Mouse (Mus musculus) Patski (cell line): ENCODE results near the gene Trip11. TPM values are rescaled to one million over a fixed set of nuclear protein-coding genes. Genes with fewer than 3 reads are reported as not detected.

Experiments used
- ATAC-seq: fragments of 100-300 bp; one replicate; pipeline ENCODE4 v1.8.0; 2021
- CTCF ChIA-PET: fragments of 350-600 bp; sonication (Branson Sonifier 250); formaldehyde crosslinking; loops from one replicate; lab custom pipeline; 2022; ENCODE audit warnings: inconsistent platforms; lab: Charles Lee
- POLR2A ChIA-PET: fragments of 350-600 bp; sonication (Branson Sonifier 250); formaldehyde crosslinking; loops from one replicate; lab custom pipeline; 2022; ENCODE audit warnings: antibody characterized with exemption, inconsistent platforms; lab: Charles Lee
- DNase-seq: peaks from one replicate; pipeline ENCODE4 v3.0.0-alpha.2; 2011; ENCODE audit warnings: low read depth, low spot score
- H3K27me3 ChIP-seq: fragments of 371-371 bp; one replicate; pipeline ENCODE4 v1.5.1; 2021
- CTCF ChIP-seq: fragments of 100-300 bp; IDR thresholded peaks from one replicate; pipeline ENCODE4 v1.5.1; 2021
- in situ Hi-C: fragments of 300-500 bp; cut with MboI; formaldehyde crosslinking; loops from 3 replicates; pipeline ENCODE4 v1.11.1; 2018; ENCODE audit warnings: low pct_unique_long_range_greater_than_20kb, mixed read lengths
- polyA plus RNA-seq: library from polyadenylated mRNA; unstranded; gene quantifications from one replicate; pipeline ENCODE4 v1.2.3, GENCODE M21; 2021

Trip11 gene
- polyA plus RNA-seq, 1 experiment from 2014 or later, result 17.7 TPM

GRCm38 (mm10) chr12:101898966-101899365 lies 14.1 kb downstream of the Trip11 start:
- ATAC-seq (no peak), DNase-seq (no peak)
- CTCF ChIA-PET, result no interaction called here

GRCm38 (mm10) chr12:101897113-101897512 lies 16.0 kb downstream of the Trip11 start:
- in situ Hi-C loops, result no loop called here
- no peak for ATAC-seq
- POLR2A ChIA-PET, result no interaction called here

More at GRCm38 (mm10) chr12:101898966-101899365, 14.1 kb downstream of the Trip11 start:
- TF ChIP-seq CTCF, result no peak
- POLR2A ChIA-PET, result interaction anchor here (0.5 kb wide), 1 partner anchor 9 kb away, joined by 3 read pairs; no protein-coding TSS in a partner anchor
- in situ Hi-C loops, result no loop called here
- no peaks in the 10 kb centered on the region for H3K27me3 ChIP-seq

DNA sequence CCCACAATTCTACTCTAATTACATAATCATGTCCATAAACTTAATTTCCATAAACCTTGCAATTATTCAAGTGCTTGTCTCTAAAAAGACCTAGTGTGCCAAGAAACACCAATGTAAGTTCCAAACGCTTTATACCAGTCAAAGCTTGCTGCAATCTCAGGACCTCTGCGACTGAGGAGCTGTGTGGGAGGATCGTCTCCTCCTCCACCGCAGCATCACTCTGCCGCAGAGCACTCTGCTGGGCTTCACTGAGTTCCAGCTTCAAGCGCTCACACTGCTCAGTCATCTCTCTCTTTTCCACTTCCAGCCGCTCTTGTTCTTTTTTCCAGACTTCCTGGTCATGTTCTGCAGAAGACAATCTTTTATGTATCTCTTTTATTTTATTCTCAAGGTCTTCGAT lies 19.8 kb downstream of the Trip11 start:
- H3K27me3 ChIP-seq, result no peaks in the 10 kb centered on the region
- ChIA-PET CTCF (interaction anchor here (1.0 kb wide), 1 partner anchor 20 kb away, joined by 3 read pairs; no protein-coding TSS in a partner anchor), POLR2A (no interaction called here)
- DNase-seq, result no peak
- TF ChIP-seq CTCF, result no peak
- no peak for ATAC-seq
- in situ Hi-C loops, result no loop called here

More at GRCm38 (mm10) chr12:101897113-101897512, 16.0 kb downstream of the Trip11 start:
- no peaks in the 10 kb centered on the region for H3K27me3 ChIP-seq
- DNase-seq, result no peak
- CTCF ChIA-PET, result no interaction called here
- no peak for TF ChIP-seq CTCF

DNA sequence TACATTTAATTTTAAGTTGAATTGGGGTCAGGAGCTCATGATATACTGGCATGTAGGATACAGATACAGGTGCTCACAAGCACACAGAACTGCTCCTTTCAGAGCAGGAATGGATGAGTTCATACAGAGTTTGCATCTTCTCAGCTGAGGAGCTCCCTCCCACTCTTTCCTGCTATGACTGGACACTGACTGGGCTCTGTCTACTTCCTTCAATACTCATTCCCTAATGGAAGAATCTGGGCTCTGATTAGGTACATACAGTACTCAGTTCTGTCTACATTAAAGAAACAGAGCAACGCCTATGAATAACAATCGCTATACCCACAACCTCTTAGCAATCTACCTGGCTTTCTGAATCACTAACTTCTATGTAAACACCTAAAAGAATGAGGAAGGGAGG lies 20.2 kb downstream of the Trip11 start:
- ATAC-seq, result no peak
- ChIA-PET POLR2A (no interaction called here), CTCF (interaction anchor here (1.0 kb wide), 1 partner anchor 19 kb away, joined by 3 read pairs; no protein-coding TSS in a partner anchor)
- in situ Hi-C loops, result no loop called here
- no peaks in the 10 kb centered on the region for H3K27me3 ChIP-seq
- TF ChIP-seq CTCF, result no peak
- DNase-seq, result no peak

- in situ Hi-C loops, result no loop called here
- DNase-seq (no peak), ATAC-seq (no peak)
- no peaks in the 10 kb centered on the region for H3K27me3 ChIP-seq
- TF ChIP-seq CTCF, result no peak
- ChIA-PET POLR2A (no interaction called here), CTCF (interaction anchor here (1.3 kb wide), 1 partner anchor 22 kb away, joined by 3 read pairs; no protein-coding TSS in a partner anchor)
These were observed 22.0 kb downstream of the Trip11 start for GRCm38 (mm10) chr12:101891066-101891465.

GRCm38 (mm10) chr12:101889351-101889750 lies 23.7 kb downstream of the Trip11 start:
- CTCF ChIA-PET, result no interaction called here
- in situ Hi-C loops, result no loop called here
- DNase-seq (no peak), ATAC-seq (no peak)
- TF ChIP-seq CTCF, result no peak
- POLR2A ChIA-PET, result no interaction called here
- no peaks in the 10 kb centered on the region for H3K27me3 ChIP-seq

DNA sequence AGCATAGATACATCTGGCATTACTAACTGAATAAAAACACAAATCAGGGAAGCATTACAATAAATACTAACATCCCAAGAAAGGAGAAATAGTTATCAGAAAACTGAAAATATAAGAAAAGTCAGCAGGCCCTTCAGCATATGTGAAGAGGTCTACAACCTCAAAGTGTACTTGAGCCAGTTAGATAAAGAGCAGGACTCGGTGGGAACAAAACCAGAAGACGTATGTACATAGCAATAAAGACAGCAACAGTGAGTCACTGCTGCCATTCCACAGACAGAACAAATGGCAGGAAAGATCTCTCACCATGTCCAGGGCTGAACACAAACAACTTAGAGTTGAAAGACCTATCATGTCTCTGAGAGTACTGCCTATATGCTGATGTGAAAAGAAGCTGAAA lies 24.8 kb downstream of the Trip11 start:
- in situ Hi-C loops, result no loop called here
- ChIA-PET POLR2A (no interaction called here), CTCF (no interaction called here)
- no peak for DNase-seq
- H3K27me3 ChIP-seq, result no peaks in the 10 kb centered on the region
- ATAC-seq, result no peak
- no peak for TF ChIP-seq CTCF

DNA sequence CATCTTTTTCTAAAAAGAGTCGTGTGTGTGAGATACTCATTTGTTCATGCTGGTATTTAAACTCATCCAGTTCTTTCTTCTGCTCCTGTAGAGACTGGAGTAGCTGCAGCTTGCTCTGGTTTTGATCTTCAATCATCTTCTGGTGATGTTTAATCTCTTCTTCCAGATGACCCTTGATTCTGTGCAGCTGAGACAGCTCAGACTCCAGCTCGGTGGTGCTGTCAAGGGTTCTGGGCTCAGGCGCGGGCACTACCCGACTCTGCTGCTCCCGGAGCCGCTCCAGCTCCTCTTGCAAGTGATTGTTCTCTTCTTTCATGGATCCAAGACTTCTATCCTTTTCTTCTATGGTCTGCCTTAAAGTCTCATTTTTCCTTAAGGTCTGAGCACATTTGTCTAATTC lies 28.1 kb downstream of the Trip11 start:
- in situ Hi-C loops, result no loop called here
- ATAC-seq (no peak), DNase-seq (no peak)
- H3K27me3 ChIP-seq, result no peaks in the 10 kb centered on the region
- ChIA-PET POLR2A (no interaction called here), CTCF (no interaction called here)
- TF ChIP-seq CTCF, result no peak

- ATAC-seq, result no peak
- ChIA-PET POLR2A (no interaction called here), CTCF (interaction anchor here (1.0 kb wide), 1 partner anchor 11 kb away, joined by 5 read pairs; no protein-coding TSS in a partner anchor)
- TF ChIP-seq CTCF, result no peak
- H3K27me3 ChIP-seq, result no peaks in the 10 kb centered on the region
- no peak for DNase-seq
- in situ Hi-C loops, result loop anchor here (10.0 kb wide), 1 partner anchor 752 kb away; no protein-coding TSS in a partner anchor
These were observed 36.7 kb downstream of the Trip11 start for GRCm38 (mm10) chr12:101876374-101876773.

DNA sequence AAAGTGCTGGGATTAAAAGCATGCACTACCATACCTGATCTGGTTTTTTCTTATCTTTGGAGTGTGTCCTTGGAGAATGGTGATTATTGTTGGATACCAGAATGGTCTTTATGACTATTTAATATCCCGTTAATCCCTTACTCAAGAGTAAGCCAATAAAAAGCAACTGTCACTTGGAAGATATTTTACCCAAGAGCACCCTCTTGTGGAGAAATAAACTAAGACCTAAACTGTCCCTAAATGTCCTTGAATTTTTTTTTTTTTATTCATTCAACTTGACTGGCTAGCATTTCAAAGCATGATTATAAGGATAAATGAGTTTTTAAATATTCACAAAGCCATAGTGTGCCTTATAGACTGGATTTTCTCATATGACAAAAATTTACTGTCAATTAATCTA lies 38.0 kb downstream of the Trip11 start:
- ChIA-PET CTCF (no interaction called here), POLR2A (no interaction called here)
- DNase-seq, result peak; percentile 13

DNA sequence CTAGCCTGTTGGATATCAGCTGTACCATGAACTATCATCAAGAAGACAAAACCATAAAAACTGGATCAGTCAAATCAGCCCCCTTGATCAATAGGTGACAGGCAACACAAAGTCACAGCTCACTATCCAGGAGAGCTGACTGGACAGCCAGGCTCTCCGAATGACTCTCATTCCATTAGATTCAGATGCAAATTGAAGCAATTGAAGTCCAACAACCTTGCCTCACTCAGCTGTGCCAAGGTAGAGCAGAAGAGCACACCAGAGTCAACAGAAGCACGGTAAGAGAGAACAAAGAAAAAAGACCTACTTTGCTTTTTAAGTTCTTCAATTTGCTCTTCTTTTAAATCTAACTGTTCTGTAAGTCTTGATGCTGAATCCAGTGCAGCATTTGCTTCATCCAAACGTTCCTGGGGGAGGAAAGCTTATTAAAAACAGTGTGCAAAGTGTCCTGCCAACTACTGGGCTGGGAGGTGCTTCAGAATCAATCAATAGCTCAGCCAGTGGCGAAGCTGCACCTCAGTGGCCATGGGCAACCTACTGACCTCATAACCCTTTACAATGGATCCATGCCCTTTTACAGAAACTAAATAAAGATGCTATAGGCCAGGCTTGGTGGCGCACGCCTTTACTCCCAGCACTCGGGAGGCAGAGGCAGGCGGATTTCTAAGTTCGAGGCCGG lies 50.6 kb downstream of the Trip11 start:
- DNase-seq (no peak), ATAC-seq (no peak)
- POLR2A ChIA-PET, result no interaction called here
- in situ Hi-C loops, result no loop called here
- no peak for TF ChIP-seq CTCF
- no peaks in the 10 kb centered on the region for H3K27me3 ChIP-seq
- CTCF ChIA-PET, result no interaction called here

More for the DNA sequence above, 38.0 kb downstream of the Trip11 start:
- in situ Hi-C loops, result loop anchor here (10.0 kb wide), 1 partner anchor 750 kb away; no protein-coding TSS in a partner anchor
- H3K27me3 ChIP-seq, result no peaks in the 10 kb centered on the region
- no peak for ATAC-seq
- TF ChIP-seq CTCF, result peak; percentile 41
